Mouse (Mus musculus): Measurements from ENCODE around the gene Epn3.

- no peak for TF ChIP-seq TCF3 (IDR thresholded peaks at IDR 0.05; ENCODE audit: insufficient read length, low read depth)
- TF ChIP-seq POLR2A (IDR thresholded peaks at IDR 0.05; ENCODE audit: insufficient read length, low read depth): no peak
- TF ChIP-seq E2F4 (IDR thresholded peaks at IDR 0.05; ENCODE audit: insufficient read depth): no peak
- no peak for TF ChIP-seq REST (IDR thresholded peaks at IDR 0.05; ENCODE audit: insufficient read depth, insufficient read length)
- no peak for TF ChIP-seq MAX (IDR thresholded peaks at IDR 0.05; ENCODE audit: low read depth)
- TF ChIP-seq MYOD1 (IDR thresholded peaks at IDR 0.05; ENCODE audit: control insufficient read depth in 1 of 3, insufficient read length in 2 of 3, low read depth in 2 of 3): no peak
- no peak for TF ChIP-seq USF1 (IDR thresholded peaks at IDR 0.05; ENCODE audit: low read depth)
- no peak for TF ChIP-seq CEBPB (IDR thresholded peaks at IDR 0.05; ENCODE audit: insufficient read depth, poor library complexity, severe bottlenecking)
- no peak for TF ChIP-seq POLR2AphosphoS2 (IDR thresholded peaks at IDR 0.05; ENCODE audit: insufficient read length, low read depth)
- no peak for TF ChIP-seq TCF12 (IDR thresholded peaks at IDR 0.05; ENCODE audit: insufficient read depth, poor library complexity, severe bottlenecking)
- TF ChIP-seq SRF (IDR thresholded peaks at IDR 0.05; ENCODE audit: control insufficient read depth, insufficient read length, low read depth): no peak
Observed at GRCm38 (mm10) chr11:94466333-94466855, 33.4 kb downstream of the Epn3 start.

All from myocyte (in vitro differentiated cells).